Mouse (Mus musculus): ENCODE data around the gene Pold1. TPM values are rescaled to one million over a fixed set of nuclear protein-coding genes. Genes with fewer than 3 reads are reported as not detected.

The Pold1 gene
- polyA plus RNA-seq, 1 experiment: 38.4 TPM

- peak; percentile 90 for DNase-seq (ENCODE audit: low read depth)
- no peak for TF ChIP-seq POLR2A (IDR thresholded peaks at IDR 0.05; ENCODE audit: borderline replicate concordance, extremely low read depth, insufficient read depth, insufficient read length, poor library complexity, severe bottlenecking)
- TF ChIP-seq CTCF (IDR thresholded peaks at IDR 0.05; ENCODE audit: borderline replicate concordance, extremely low read depth, insufficient read depth, insufficient read length): peak; percentile 98
Measured at GRCm38 (mm10) chr7:44484841-44485571, 63.6 kb downstream of the Pold1 start.

- DNase-seq (ENCODE audit: low read depth): no peak
- no peak for TF ChIP-seq CTCF (IDR thresholded peaks at IDR 0.05; ENCODE audit: borderline replicate concordance, extremely low read depth, insufficient read depth, insufficient read length)
- TF ChIP-seq POLR2A (IDR thresholded peaks at IDR 0.05; ENCODE audit: borderline replicate concordance, extremely low read depth, insufficient read depth, insufficient read length, poor library complexity, severe bottlenecking): no peak
Measured at GRCm38 (mm10) chr7:44484109-44484508, 64.5 kb downstream of the Pold1 start.

GRCm38 (mm10) chr7:44482836-44483435 lies 65.7 kb downstream of the Pold1 start:
- DNase-seq (ENCODE audit: low read depth): no peak
- no peak for TF ChIP-seq POLR2A (IDR thresholded peaks at IDR 0.05; ENCODE audit: borderline replicate concordance, extremely low read depth, insufficient read depth, insufficient read length, poor library complexity, severe bottlenecking)
- no peak for TF ChIP-seq CTCF (IDR thresholded peaks at IDR 0.05; ENCODE audit: borderline replicate concordance, extremely low read depth, insufficient read depth, insufficient read length)

Other genes with a start within 250 kb of the Pold1 start
- gene Clec11a, start 241.9 kb downstream of the Pold1 start, polyA plus RNA-seq (2012; rRNA removed): 3.2 and 3.6 TPM in 2 replicates
- gene Shank1, start 238.6 kb downstream of the Pold1 start, polyA plus RNA-seq (2012; rRNA removed): 17.2 and 63.1 TPM in 2 replicates
- 35.5 and 41.6 TPM in 2 replicates for gene Syt3, start 164.7 kb downstream of the Pold1 start, polyA plus RNA-seq (2012; rRNA removed)
- gene 1700008O03Rik, start 163.0 kb downstream of the Pold1 start, polyA plus RNA-seq (2012; rRNA removed): 3.0 and 4.1 TPM in 2 replicates
- gene Lrrc4b, start 119.8 kb downstream of the Pold1 start, polyA plus RNA-seq (2012; rRNA removed): 302 and 372 TPM in 2 replicates
- 29.8 and 30.6 TPM in 2 replicates for gene Aspdh, start 83.5 kb downstream of the Pold1 start, polyA plus RNA-seq (2012; rRNA removed)
- gene Josd2, start 80.9 kb downstream of the Pold1 start, polyA plus RNA-seq (2012; rRNA removed): 70.6 and 118 TPM in 2 replicates
- gene Emc10, start 52.3 kb downstream of the Pold1 start, polyA plus RNA-seq (2012; rRNA removed): 218 and 287 TPM in 2 replicates
- gene Fam71e1, start 52.3 kb downstream of the Pold1 start, polyA plus RNA-seq (2012; rRNA removed): 31.7 and 47.3 TPM in 2 replicates
- not detected in 2 replicates for gene Mybpc2, start 24.2 kb downstream of the Pold1 start, polyA plus RNA-seq (2012; rRNA removed)
- gene Spib, start 16.8 kb downstream of the Pold1 start, polyA plus RNA-seq (2012; rRNA removed): 0.11 and 0.19 TPM in 2 replicates
- 79.7 and 96.8 TPM in 2 replicates for gene Nr1h2, start 5.1 kb upstream of the Pold1 start, polyA plus RNA-seq (2012; rRNA removed)
- 0.16 and 0.42 TPM in 2 replicates for gene Napsa, start 23.5 kb upstream of the Pold1 start, polyA plus RNA-seq (2012; rRNA removed)
- 16.6 and 27.2 TPM in 2 replicates for gene Kcnc3, start 41.8 kb upstream of the Pold1 start, polyA plus RNA-seq (2012; rRNA removed)
- 0.72 and 1.8 TPM in 2 replicates for gene Myh14, start 122.0 kb upstream of the Pold1 start, polyA plus RNA-seq (2012; rRNA removed)
- not detected in 2 replicates for gene Izumo2, start 159.9 kb upstream of the Pold1 start, polyA plus RNA-seq (2012; rRNA removed)
- 31.1 and 45.0 TPM in 2 replicates for gene Vrk3, start 199.6 kb upstream of the Pold1 start, polyA plus RNA-seq (2012; rRNA removed)
- 1.0 and 1.1 TPM in 2 replicates for gene Zfp473, start 202.2 kb upstream of the Pold1 start, polyA plus RNA-seq (2012; rRNA removed)